Mouse (Mus musculus): ENCODE data around the gene Msh2.

DNA sequence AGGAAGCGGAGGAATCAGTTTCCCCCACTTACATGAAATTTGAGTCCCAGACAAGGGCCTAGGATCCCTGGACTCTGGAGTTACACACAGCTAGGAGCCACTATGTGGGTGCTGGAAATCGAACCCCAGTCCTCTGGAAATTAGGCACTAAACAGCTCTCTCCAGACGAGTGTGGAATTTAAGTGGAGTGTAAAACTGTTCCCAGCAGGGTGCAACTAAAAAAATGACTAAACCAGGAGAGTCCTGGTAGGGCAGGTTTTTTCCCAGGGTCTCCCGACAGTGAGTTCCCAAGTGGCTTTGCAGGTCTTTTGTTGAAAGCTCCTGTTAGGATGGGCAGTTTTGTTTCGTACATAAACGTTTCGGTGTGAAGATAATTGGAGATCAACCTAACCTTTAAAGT is 52.6 kb downstream of the Msh2 start:
- TF ChIP-seq CTCF (IDR thresholded peaks at IDR 0.05; ENCODE audit: control insufficient read depth, insufficient read depth, low read length) (no peak), POLR2A (IDR thresholded peaks at IDR 0.05; ENCODE audit: borderline replicate concordance, control insufficient read depth, low read depth, low read length) (no peak)
